Mouse (Mus musculus): ENCODE measurements around the gene Tnfrsf21. TPM values are rescaled to one million over a fixed set of nuclear protein-coding genes. Genes with fewer than 3 reads are reported as not detected.
A peak's percentile ranks its signal among the peaks of the same experiment; 100 is the strongest.

Tnfrsf21 gene
- polyA plus RNA-seq, 1 experiment, result 13.5 TPM

- H3K4me3 ChIP-seq (replicated peaks), result peak overlapping the region; percentile 82
- H3K4me1 ChIP-seq, result peaks cover 88% of the 10 kb centered on the region
- TF ChIP-seq GATA1 (IDR thresholded peaks at IDR 0.05; ENCODE audit: borderline replicate concordance, low read length) (no peak), FLI1 (IDR thresholded peaks at IDR 0.05; ENCODE audit: low read length) (no peak)
Observed at GRCm38 (mm10) chr17:43036058-43036757, 19.9 kb downstream of the Tnfrsf21 start.

GRCm38 (mm10) chr17:43040571-43040970, 24.2 kb downstream of the Tnfrsf21 start:
- Histone ChIP-seq H3K36me3 (replicated peaks; ENCODE audit: low read length) (peaks cover 75% of the 10 kb centered on the region), H3K9me3 (no peaks in the 10 kb centered on the region), H3K27me3 (replicated peaks) (no peaks in the 10 kb centered on the region), H3K4me1 (peaks cover 88% of the 10 kb centered on the region), H3K4me3 (replicated peaks) (peak overlapping the region; percentile 83)
- TF ChIP-seq GATA1 (IDR thresholded peaks at IDR 0.05; ENCODE audit: borderline replicate concordance, low read length) (no peak), FLI1 (IDR thresholded peaks at IDR 0.05; ENCODE audit: low read length) (no peak)

More at GRCm38 (mm10) chr17:43036058-43036757, 19.9 kb downstream of the Tnfrsf21 start:
- no peaks in the 10 kb centered on the region for H3K27me3 ChIP-seq (replicated peaks)
- H3K36me3 ChIP-seq (replicated peaks; ENCODE audit: low read length), result peaks cover 38% of the 10 kb centered on the region
- no peaks in the 10 kb centered on the region for H3K9me3 ChIP-seq

- Histone ChIP-seq H3K9me3 (no peaks in the 10 kb centered on the region), H3K4me3 (replicated peaks) (no peak overlapping the region), H3K27me3 (replicated peaks) (no peaks in the 10 kb centered on the region), H3K36me3 (replicated peaks; ENCODE audit: low read length) (peaks cover 91% of the 10 kb centered on the region), H3K4me1 (peaks cover 63% of the 10 kb centered on the region)
- TF ChIP-seq GATA1 (IDR thresholded peaks at IDR 0.05; ENCODE audit: borderline replicate concordance, low read length) (no peak), FLI1 (IDR thresholded peaks at IDR 0.05; ENCODE audit: low read length) (no peak)
Observed at GRCm38 (mm10) chr17:43050619-43051018, 34.3 kb downstream of the Tnfrsf21 start.

DNA sequence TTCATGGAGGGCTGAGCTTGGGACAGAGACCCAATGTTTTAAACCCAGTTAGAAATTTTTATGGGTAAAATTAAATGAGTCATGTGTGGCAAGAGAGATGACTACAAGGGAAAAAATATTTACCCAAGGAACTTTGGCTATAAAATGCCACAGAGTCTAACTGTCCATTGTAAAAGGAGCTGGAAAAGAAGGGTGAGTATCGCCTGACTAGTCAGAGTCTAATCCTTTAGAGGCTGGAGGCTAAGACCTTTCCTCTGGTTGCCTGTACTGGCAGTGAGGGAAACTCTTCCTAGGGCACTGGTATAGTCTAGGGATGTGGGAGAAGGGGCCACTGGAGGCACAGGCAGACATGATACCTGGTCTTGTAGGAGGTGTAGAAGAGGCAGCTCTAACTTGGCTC, 36.4 kb downstream of the Tnfrsf21 start:
- no peaks in the 10 kb centered on the region for H3K27me3 ChIP-seq (replicated peaks)
- H3K4me3 ChIP-seq (replicated peaks), result no peak overlapping the region
- TF ChIP-seq FLI1 (IDR thresholded peaks at IDR 0.05; ENCODE audit: low read length), result no peak
- TF ChIP-seq GATA1 (IDR thresholded peaks at IDR 0.05; ENCODE audit: borderline replicate concordance, low read length), result no peak
- H3K36me3 ChIP-seq (replicated peaks; ENCODE audit: low read length), result peaks cover 92% of the 10 kb centered on the region
- no peaks in the 10 kb centered on the region for H3K9me3 ChIP-seq
- peaks cover 60% of the 10 kb centered on the region for H3K4me1 ChIP-seq

- Histone ChIP-seq H3K4me3 (replicated peaks) (no peak overlapping the region), H3K4me1 (peaks cover 61% of the 10 kb centered on the region), H3K27me3 (replicated peaks) (no peaks in the 10 kb centered on the region), H3K9me3 (no peaks in the 10 kb centered on the region), H3K36me3 (replicated peaks; ENCODE audit: low read length) (peaks cover 92% of the 10 kb centered on the region)
- TF ChIP-seq FLI1 (IDR thresholded peaks at IDR 0.05; ENCODE audit: low read length) (no peak), GATA1 (IDR thresholded peaks at IDR 0.05; ENCODE audit: borderline replicate concordance, low read length) (no peak)
Observed at GRCm38 (mm10) chr17:43053943-43054342, 37.6 kb downstream of the Tnfrsf21 start.

DNA sequence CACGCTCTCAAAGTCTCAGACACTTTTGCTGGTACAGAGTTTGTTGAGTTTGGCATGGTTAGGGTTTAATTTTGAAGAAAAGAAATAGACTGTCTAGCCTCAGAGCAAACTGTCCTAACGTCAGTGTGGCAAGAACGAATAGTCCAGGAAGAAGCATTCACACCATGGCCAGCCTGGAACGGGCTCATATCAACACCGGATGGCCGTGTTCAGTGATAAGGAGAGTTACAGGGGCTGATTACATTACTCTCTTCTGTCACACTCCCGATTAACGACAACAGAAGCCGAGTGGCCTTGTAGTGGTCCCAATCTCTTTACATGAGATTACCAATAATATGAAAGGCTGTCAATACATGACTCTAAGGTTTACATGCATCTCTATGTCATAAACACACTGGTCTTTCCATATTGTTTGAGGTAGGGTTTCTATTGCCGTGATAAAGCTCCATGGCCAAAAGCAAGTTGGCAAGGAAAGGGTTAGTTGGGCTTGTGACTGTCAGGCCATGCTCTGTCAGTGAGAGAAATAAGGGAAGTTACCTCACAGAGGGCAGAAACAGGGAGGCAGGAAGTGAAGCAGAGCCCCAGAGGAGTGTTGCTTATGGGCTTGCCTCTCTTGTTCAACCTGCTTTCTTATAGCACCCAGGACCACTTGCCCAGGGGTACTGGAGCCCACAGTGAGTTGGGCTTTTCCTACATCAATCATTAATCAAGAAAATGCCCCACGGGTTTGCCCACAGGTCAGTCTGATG, 42.1 kb downstream of the Tnfrsf21 start:
- Histone ChIP-seq H3K36me3 (replicated peaks; ENCODE audit: low read length) (peaks cover 79% of the 10 kb centered on the region), H3K9me3 (no peaks in the 10 kb centered on the region), H3K4me1 (peaks cover 59% of the 10 kb centered on the region), H3K27me3 (replicated peaks) (no peaks in the 10 kb centered on the region), H3K4me3 (replicated peaks) (peak overlapping the region; percentile 65)
- no peak for TF ChIP-seq FLI1 (IDR thresholded peaks at IDR 0.05; ENCODE audit: low read length)
- TF ChIP-seq GATA1 (IDR thresholded peaks at IDR 0.05; ENCODE audit: borderline replicate concordance, low read length), result no peak

DNA sequence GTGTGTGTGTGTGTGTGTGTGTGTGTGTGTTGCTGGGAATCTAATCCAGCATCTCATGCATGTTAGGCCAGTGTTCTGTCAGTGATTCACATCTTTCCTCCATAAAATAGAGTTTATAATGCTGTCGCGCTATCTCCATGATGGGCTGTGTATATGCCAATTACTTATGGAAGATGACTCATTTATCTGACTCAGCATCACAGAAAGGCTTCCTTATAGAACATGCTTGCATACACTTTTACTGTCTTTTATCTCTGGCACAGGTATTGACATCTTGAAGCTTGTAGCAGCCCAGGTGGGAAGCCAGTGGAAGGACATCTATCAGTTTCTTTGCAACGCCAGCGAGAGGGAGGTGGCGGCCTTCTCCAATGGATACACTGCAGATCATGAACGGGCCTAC, 48.4 kb downstream of the Tnfrsf21 start:
- Histone ChIP-seq H3K4me3 (replicated peaks) (no peak overlapping the region), H3K36me3 (replicated peaks; ENCODE audit: low read length) (peaks cover 70% of the 10 kb centered on the region), H3K9me3 (no peaks in the 10 kb centered on the region), H3K4me1 (peaks cover 24% of the 10 kb centered on the region), H3K27me3 (replicated peaks) (no peaks in the 10 kb centered on the region)
- TF ChIP-seq FLI1 (IDR thresholded peaks at IDR 0.05; ENCODE audit: low read length) (no peak), GATA1 (IDR thresholded peaks at IDR 0.05; ENCODE audit: borderline replicate concordance, low read length) (no peak)

GRCm38 (mm10) chr17:43068846-43069553, 52.6 kb downstream of the Tnfrsf21 start:
- Histone ChIP-seq H3K9me3 (no peaks in the 10 kb centered on the region), H3K27me3 (replicated peaks) (no peaks in the 10 kb centered on the region), H3K36me3 (replicated peaks; ENCODE audit: low read length) (peaks cover 87% of the 10 kb centered on the region), H3K4me1 (peaks cover 14% of the 10 kb centered on the region), H3K4me3 (replicated peaks) (no peak overlapping the region)
- TF ChIP-seq FLI1 (IDR thresholded peaks at IDR 0.05; ENCODE audit: low read length) (no peak), GATA1 (IDR thresholded peaks at IDR 0.05; ENCODE audit: borderline replicate concordance, low read length) (no peak)

DNA sequence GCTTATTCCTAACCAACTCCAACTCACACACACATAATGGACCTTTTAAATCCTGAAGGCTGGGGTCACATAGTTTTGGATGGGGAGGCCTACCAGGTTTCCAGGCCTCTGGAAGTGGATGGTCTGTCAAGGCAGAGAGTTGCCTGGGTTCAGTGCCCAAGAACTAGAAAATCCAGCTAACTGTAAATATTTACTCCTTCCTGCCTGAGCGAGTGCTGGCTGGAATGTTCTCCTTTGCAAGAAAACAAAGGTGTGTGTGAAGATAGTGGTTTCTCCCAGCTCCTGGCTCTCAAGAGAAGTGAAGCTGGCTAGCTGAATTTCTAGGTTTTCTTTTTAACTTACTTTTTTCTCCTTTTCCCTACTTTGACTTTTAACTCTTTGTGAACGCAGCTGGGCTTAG, 54.6 kb downstream of the Tnfrsf21 start:
- Histone ChIP-seq H3K4me1 (peaks cover 19% of the 10 kb centered on the region), H3K27me3 (replicated peaks) (no peaks in the 10 kb centered on the region), H3K4me3 (replicated peaks) (no peak overlapping the region), H3K9me3 (no peaks in the 10 kb centered on the region), H3K36me3 (replicated peaks; ENCODE audit: low read length) (peaks cover 83% of the 10 kb centered on the region)
- no peak for TF ChIP-seq GATA1 (IDR thresholded peaks at IDR 0.05; ENCODE audit: borderline replicate concordance, low read length)
- no peak for TF ChIP-seq FLI1 (IDR thresholded peaks at IDR 0.05; ENCODE audit: low read length)
